Mouse (Mus musculus) ES-Bruce4 (cell line): ENCODE measurements around the gene Sdk2. TPM values are rescaled to one million over a fixed set of nuclear protein-coding genes. Genes with fewer than 3 reads are reported as not detected.

ENCODE experiments used
- H3K27ac ChIP-seq: 2 replicates; pipeline ENCODE4 v1.5.1; 2012; ENCODE audit warnings: low read length, inconsistent platforms; ENCODE audit not compliant: insufficient read depth
- H3K27me3 ChIP-seq: 2 replicates; pipeline ENCODE4 v1.6.1; 2012; ENCODE audit warnings: mild to moderate bottlenecking, low read length, inconsistent platforms; ENCODE audit not compliant: control insufficient read depth, poor library complexity, insufficient read depth, severe bottlenecking
- H3K36me3 ChIP-seq: 2 replicates; pipeline ENCODE4 v1.6.1; 2012; ENCODE audit warnings: inconsistent platforms, mild to moderate bottlenecking, low read length, moderate library complexity; ENCODE audit not compliant: control insufficient read depth, poor library complexity, insufficient read depth, severe bottlenecking
- H3K4me1 ChIP-seq: one replicate; pipeline ENCODE4 v1.8.1; 2011; ENCODE audit warnings: low read length; ENCODE audit not compliant: control insufficient read depth, insufficient read depth
- H3K4me3 ChIP-seq: 2 replicates; pipeline ENCODE4 v1.5.1; 2011; ENCODE audit warnings: low read depth, mild to moderate bottlenecking, low read length
- H3K9ac ChIP-seq: 2 replicates; pipeline ENCODE4 v1.6.1; 2012; ENCODE audit warnings: low read depth, mild to moderate bottlenecking, inconsistent platforms; ENCODE audit not compliant: poor library complexity, severe bottlenecking
- H3K9me3 ChIP-seq: replicated peaks from 2 replicates; pipeline ENCODE4 v1.6.1; 2012; ENCODE audit warnings: mild to moderate bottlenecking, low read length, inconsistent platforms; ENCODE audit not compliant: control insufficient read depth, poor library complexity, insufficient read depth, severe bottlenecking
- CTCF ChIP-seq: IDR thresholded peaks from one replicate; pipeline ENCODE4 v1.8.1; 2011; ENCODE audit warnings: low read depth, low read length
- EP300 ChIP-seq: IDR thresholded peaks from 2 replicates; pipeline ENCODE4 v1.6.1; 2011; ENCODE audit warnings: low read depth, low read length; ENCODE audit not compliant: insufficient read depth
- POLR2A ChIP-seq: IDR thresholded peaks from one replicate; pipeline ENCODE4 v1.8.1; 2011; ENCODE audit warnings: low read length; ENCODE audit not compliant: insufficient read depth
- polyA plus RNA-seq: library from polyadenylated mRNA; stranded (reverse); fragments of >200 nt; gene quantifications from 2 replicates; pipeline ENCODE4 v1.2.4, GENCODE M21; 2011; ENCODE audit warnings: low read depth; ENCODE audit not compliant: missing spikeins, insufficient read depth, insufficient read length

Sdk2 gene
- polyA plus RNA-seq, 1 experiment = 0.87 TPM

GRCm38 (mm10) chr11:113972517-113972872 is 94.4 kb downstream of the Sdk2 start:
- Histone ChIP-seq H3K36me3 (no peaks in the 10 kb centered on the region), H3K27me3 (no peaks in the 10 kb centered on the region), H3K9me3 (no peaks in the 10 kb centered on the region; the same call in 1 of the 2 replicates), H3K9ac (no peak overlapping the region), H3K4me3 (no peak overlapping the region), H3K4me1 (no peaks in the 10 kb centered on the region), H3K27ac (no peak overlapping the region)
- TF ChIP-seq POLR2A = no peak
- no peak for TF ChIP-seq EP300
- no peak for TF ChIP-seq CTCF

GRCm38 (mm10) chr11:113971609-113972516 is 95.0 kb downstream of the Sdk2 start:
- H3K36me3 ChIP-seq = no peaks in the 10 kb centered on the region
- H3K9ac ChIP-seq = no peak overlapping the region
- H3K9me3 ChIP-seq = peaks cover 6% of the 10 kb centered on the region
- no peak overlapping the region for H3K4me3 ChIP-seq
- H3K27ac ChIP-seq = no peak overlapping the region
- H3K4me1 ChIP-seq = no peaks in the 10 kb centered on the region
- TF ChIP-seq CTCF (no peak), EP300 (no peak), POLR2A (no peak)
- no peaks in the 10 kb centered on the region for H3K27me3 ChIP-seq

- H3K36me3 ChIP-seq = no peaks in the 10 kb centered on the region
- peaks cover 22% of the 10 kb centered on the region for H3K9me3 ChIP-seq
- TF ChIP-seq POLR2A (no peak), CTCF (no peak), EP300 (no peak)
Measured at GRCm38 (mm10) chr11:113970026-113970425, 96.8 kb downstream of the Sdk2 start.

GRCm38 (mm10) chr11:113965214-113965613 is 101.6 kb downstream of the Sdk2 start:
- Histone ChIP-seq H3K4me3 (no peak overlapping the region), H3K27me3 (no peaks in the 10 kb centered on the region), H3K27ac (no peak overlapping the region), H3K9ac (no peak overlapping the region), H3K36me3 (no peaks in the 10 kb centered on the region), H3K4me1 (no peaks in the 10 kb centered on the region), H3K9me3 (peaks cover 27% of the 10 kb centered on the region)
- TF ChIP-seq CTCF (no peak), POLR2A (no peak), EP300 (no peak)

More at GRCm38 (mm10) chr11:113970026-113970425, 96.8 kb downstream of the Sdk2 start:
- H3K4me3 ChIP-seq = no peak overlapping the region
- H3K27me3 ChIP-seq = no peaks in the 10 kb centered on the region
- no peak overlapping the region for H3K9ac ChIP-seq
- H3K27ac ChIP-seq = no peak overlapping the region
- no peaks in the 10 kb centered on the region for H3K4me1 ChIP-seq

GRCm38 (mm10) chr11:113962751-113963150 is 104.1 kb downstream of the Sdk2 start:
- TF ChIP-seq EP300 = no peak
- H3K36me3 ChIP-seq = no peaks in the 10 kb centered on the region
- H3K27ac ChIP-seq = no peak overlapping the region
- no peak overlapping the region for H3K9ac ChIP-seq
- no peaks in the 10 kb centered on the region for H3K4me1 ChIP-seq
- H3K27me3 ChIP-seq = no peaks in the 10 kb centered on the region
- no peak overlapping the region for H3K4me3 ChIP-seq
- peaks cover 27% of the 10 kb centered on the region for H3K9me3 ChIP-seq

GRCm38 (mm10) chr11:113951616-113951988 is 115.2 kb downstream of the Sdk2 start:
- no peak overlapping the region for H3K4me3 ChIP-seq
- no peaks in the 10 kb centered on the region for H3K27me3 ChIP-seq
- H3K9ac ChIP-seq = no peak overlapping the region
- no peaks in the 10 kb centered on the region for H3K4me1 ChIP-seq
- no peak overlapping the region for H3K27ac ChIP-seq
- TF ChIP-seq EP300 = no peak
- no peak for TF ChIP-seq POLR2A
- TF ChIP-seq CTCF = no peak
- no peaks in the 10 kb centered on the region for H3K36me3 ChIP-seq
- no peaks in the 10 kb centered on the region for H3K9me3 ChIP-seq
